Mouse (Mus musculus) urinary bladder, adult 2 months (tissue): ENCODE results near the gene Ehd2. TPM values are rescaled to one million over a fixed set of nuclear protein-coding genes. Genes with fewer than 3 reads are reported as not detected.

Source experiments
- DNase-seq: peaks from one replicate; pipeline ENCODE4 v3.0.0; 2022; ENCODE audit warnings: low spot score
- polyA plus RNA-seq: library from polyadenylated mRNA; depleted of rRNA; stranded (reverse); fragments of >200 nt; gene quantifications from 2 replicates; pipeline ENCODE4 v1.2.3, GENCODE M21; 2012; rRNA removed

Gene Ehd2
- 75.8 and 96.6 TPM in 2 replicates for polyA plus RNA-seq

GRCm38 (mm10) chr7:15967312-15967711 is at the start of gene Ehd2:
Gene Ehd2, minus strand, starts transcription at chr7:15967567.
- peak; percentile 79 for DNase-seq

- DNase-seq, result no peak
Observed at GRCm38 (mm10) chr7:16015384-16015783, 48.0 kb upstream of the Ehd2 start.

- no peak for DNase-seq
Observed at GRCm38 (mm10) chr7:16014521-16015175, 47.3 kb upstream of the Ehd2 start.

GRCm38 (mm10) chr7:16013722-16014275 is 46.4 kb upstream of the Ehd2 start:
- no peak for DNase-seq

- no peak for DNase-seq
Observed at GRCm38 (mm10) chr7:16012576-16013263, 45.4 kb upstream of the Ehd2 start.

- no peak for DNase-seq
Observed at GRCm38 (mm10) chr7:16011418-16012085, 44.2 kb upstream of the Ehd2 start.

GRCm38 (mm10) chr7:16010649-16011048 is 43.3 kb upstream of the Ehd2 start:
- no peak for DNase-seq

- DNase-seq, result no peak
Observed at GRCm38 (mm10) chr7:16009636-16010035, 42.3 kb upstream of the Ehd2 start.

- DNase-seq, result no peak
Observed at GRCm38 (mm10) chr7:16005020-16005419, 37.7 kb upstream of the Ehd2 start.

GRCm38 (mm10) chr7:16004177-16004856 is 37.0 kb upstream of the Ehd2 start:
- DNase-seq, result no peak

- no peak for DNase-seq
Observed at GRCm38 (mm10) chr7:16003032-16003431, 35.7 kb upstream of the Ehd2 start.

GRCm38 (mm10) chr7:16002171-16002570 is 34.8 kb upstream of the Ehd2 start:
- no peak for DNase-seq

- no peak for DNase-seq
Observed at GRCm38 (mm10) chr7:16001691-16002090, 34.3 kb upstream of the Ehd2 start.

- DNase-seq, result no peak
Observed at GRCm38 (mm10) chr7:15993789-15994188, 26.4 kb upstream of the Ehd2 start.

GRCm38 (mm10) chr7:15993152-15993551 is 25.8 kb upstream of the Ehd2 start:
- no peak for DNase-seq

- no peak for DNase-seq
Observed at GRCm38 (mm10) chr7:15991764-15992163, 24.4 kb upstream of the Ehd2 start.

- DNase-seq, result no peak
Observed at GRCm38 (mm10) chr7:15987661-15988356, 20.4 kb upstream of the Ehd2 start.

- no peak for DNase-seq
Observed at GRCm38 (mm10) chr7:15982729-15983407, 15.5 kb upstream of the Ehd2 start.

GRCm38 (mm10) chr7:15981538-15981937 is 14.2 kb upstream of the Ehd2 start:
- DNase-seq, result no peak

GRCm38 (mm10) chr7:15980246-15980645 is 12.9 kb upstream of the Ehd2 start:
- no peak for DNase-seq

- no peak for DNase-seq
Observed at GRCm38 (mm10) chr7:15975904-15976303, 8.5 kb upstream of the Ehd2 start.
